Comparison of ENCODE assay signal across 15 mouse cellular contexts in the genomic region with DNA sequence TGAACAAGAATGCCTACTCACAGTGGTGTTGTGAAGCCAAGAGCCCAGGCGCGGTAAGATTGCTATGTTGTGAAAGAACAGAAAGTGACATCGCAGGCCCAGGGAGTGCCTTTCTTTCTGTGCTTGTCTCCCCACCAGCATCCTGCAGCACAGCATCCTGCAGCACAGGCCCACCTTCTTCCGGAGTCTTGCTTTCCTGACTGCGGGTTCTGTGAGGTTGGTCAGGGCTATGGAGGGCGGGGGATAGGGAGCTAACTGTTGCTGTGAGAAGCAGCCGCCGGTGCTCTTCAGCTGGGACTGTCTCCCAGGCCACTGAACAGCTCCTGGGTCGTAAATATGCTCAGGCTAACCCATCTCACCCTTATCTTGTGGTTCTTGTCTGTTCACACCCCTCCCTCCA.
DNase-seq lines count a peak whose midpoint lies in the region; ATAC-seq and TF ChIP-seq lines count a peak whose summit lies in the region.
"Had no signal": no experiment of that assay in that cellular context is flagged by ENCODE, and none has a peak within 500 bp of the region (broad histone marks: within the 10 kb centered on the region; RNA-seq: fewer than 3 reads in every experiment).

No protein-coding gene starts in this region.

- intact Hi-C loops in left cerebral cortex, postnatal 10 days (cut with DNase I), result no loop called here

- ATAC-seq in forebrain, postnatal 0 days, result no peak
- peak; percentile 73 for ATAC-seq in CD4-positive, CD25-positive, alpha-beta regulatory T cell, adult 4 months
- ATAC-seq in hindbrain, embryonic 16.5 days, result no peak
- no peak for ATAC-seq in neural tube, embryonic 14.5 days (ENCODE audit: low read depth)
- no peak for ATAC-seq in liver, embryonic 12.5 days

- WGBS in forebrain, embryonic 10.5 days, result 77% methylated on average over 9 of the region's 9 CpGs
- 50% methylated on average over 9 of the region's 9 CpGs for WGBS in forebrain, postnatal 0 days
- 71% methylated on average over 9 of the region's 9 CpGs for WGBS in hindbrain, embryonic 16.5 days
- 60% methylated on average over 9 of the region's 9 CpGs for WGBS in neural tube, embryonic 14.5 days
- 58% methylated on average over 9 of the region's 9 CpGs for WGBS in liver, embryonic 12.5 days (ENCODE audit: insufficient replicate concordance)

- peaks cover 48% of the 10 kb centered on the region for H3K4me1 ChIP-seq in forebrain, embryonic 10.5 days
- peaks cover 17% of the 10 kb centered on the region; the same call in 1 of the 2 replicates for H3K4me1 ChIP-seq in forebrain, postnatal 0 days (ENCODE audit: insufficient read depth)
- H3K4me1 ChIP-seq in hindbrain, embryonic 16.5 days (ENCODE audit: control insufficient read depth, insufficient read depth, low read depth, low read length), result peaks cover 22% of the 10 kb centered on the region
- H3K4me1 ChIP-seq in neural tube, embryonic 14.5 days (ENCODE audit: control insufficient read depth, insufficient read depth, low read length), result peaks cover 43% of the 10 kb centered on the region
- peaks cover 17% of the 10 kb centered on the region for H3K4me1 ChIP-seq in liver, embryonic 12.5 days

- H3K4me2 ChIP-seq in forebrain, postnatal 0 days (ENCODE audit: low read depth), result no peak overlapping the region
- H3K4me2 ChIP-seq in hindbrain, embryonic 16.5 days (ENCODE audit: low read length), result no peak overlapping the region
- no peak overlapping the region for H3K4me2 ChIP-seq in neural tube, embryonic 14.5 days (ENCODE audit: low read depth, low read length)
- H3K4me2 ChIP-seq in liver, embryonic 12.5 days, result no peak overlapping the region
- H3K4me2 ChIP-seq: embryonic facial prominence, embryonic 12.5 days; kidney, embryonic 15.5 days had no signal

- H3K9me3 ChIP-seq in forebrain, embryonic 10.5 days, result no peaks in the 10 kb centered on the region
- H3K9me3 ChIP-seq in forebrain, postnatal 0 days (ENCODE audit: low read length), result no peaks in the 10 kb centered on the region
- H3K9me3 ChIP-seq in hindbrain, embryonic 16.5 days (ENCODE audit: control insufficient read depth, low read length), result no peaks in the 10 kb centered on the region
- H3K9me3 ChIP-seq in neural tube, embryonic 14.5 days (ENCODE audit: control insufficient read depth, low read length), result no peaks in the 10 kb centered on the region
- H3K9me3 ChIP-seq in liver, embryonic 12.5 days (replicated peaks), result no peaks in the 10 kb centered on the region
- H3K9me3 ChIP-seq: embryonic facial prominence, embryonic 12.5 days; kidney, embryonic 15.5 days had no signal

- H3K27ac ChIP-seq in forebrain, embryonic 10.5 days, result peak overlapping the region; percentile 70
- H3K27ac ChIP-seq in forebrain, postnatal 0 days (ENCODE audit: low read depth, low read length), result no peak overlapping the region; the same call in 1 of the 2 replicates
- peak overlapping the region; percentile 36; the same call in 1 of the 2 replicates for H3K27ac ChIP-seq in hindbrain, embryonic 16.5 days (ENCODE audit: low read depth, low read length)
- peak overlapping the region; percentile 39; the same call in 1 of the 2 replicates for H3K27ac ChIP-seq in neural tube, embryonic 14.5 days (ENCODE audit: low read depth, low read length)
- H3K27ac ChIP-seq in liver, embryonic 12.5 days, result no peak overlapping the region
- H3K27ac ChIP-seq: embryonic facial prominence, embryonic 12.5 days; kidney, embryonic 15.5 days had no signal

- DNase-seq in forebrain, embryonic 10.5 days (ENCODE audit: extremely low spot score, low spot score), result no peak
- DNase-seq in forebrain, postnatal 0 days, result no peak
- no peak for DNase-seq in left cerebral cortex, postnatal 10 days (ENCODE audit: extremely low spot score in 1 of 2, low spot score in 2 of 2)
- no peak for DNase-seq in right cerebral cortex, postnatal 10 days (ENCODE audit: low spot score in 2 of 2)
- DNase-seq: adrenal gland, postnatal 25 days; cerebellum, adult 2 months; lung, adult 2 months; right cerebral cortex, postnatal 4 days had no signal

- H3K27me3 ChIP-seq in forebrain, embryonic 10.5 days (ENCODE audit: poor library complexity, severe bottlenecking), result no peaks in the 10 kb centered on the region
- H3K27me3 ChIP-seq in forebrain, postnatal 0 days (ENCODE audit: insufficient read depth, low read length), result no peaks in the 10 kb centered on the region
- H3K27me3 ChIP-seq in hindbrain, embryonic 16.5 days (replicated peaks; ENCODE audit: control insufficient read depth, insufficient read depth, low read length), result no peaks in the 10 kb centered on the region
- H3K27me3 ChIP-seq in neural tube, embryonic 14.5 days (ENCODE audit: control insufficient read depth, insufficient read depth, low read length), result no peaks in the 10 kb centered on the region
- H3K27me3 ChIP-seq in liver, embryonic 12.5 days (replicated peaks), result no peaks in the 10 kb centered on the region
- H3K27me3 ChIP-seq: embryonic facial prominence, embryonic 12.5 days; kidney, embryonic 15.5 days had no signal

- no peak overlapping the region for H3K4me3 ChIP-seq in forebrain, embryonic 10.5 days
- H3K4me3 ChIP-seq in forebrain, postnatal 0 days (ENCODE audit: low read depth, low read length), result no peak overlapping the region
- no peak overlapping the region for H3K4me3 ChIP-seq in hindbrain, embryonic 16.5 days (ENCODE audit: low read length)
- H3K4me3 ChIP-seq in neural tube, embryonic 14.5 days (ENCODE audit: low read depth, low read length), result no peak overlapping the region
- no peak overlapping the region for H3K4me3 ChIP-seq in liver, embryonic 12.5 days
- H3K4me3 ChIP-seq: embryonic facial prominence, embryonic 12.5 days; kidney, embryonic 15.5 days; myocyte had no signal

- TF ChIP-seq CTCF in forebrain, postnatal 0 days (IDR thresholded peaks at IDR 0.05; ENCODE audit: low read depth), result no peak

- no peaks in the 10 kb centered on the region for H3K36me3 ChIP-seq in forebrain, embryonic 10.5 days (replicated peaks)
- H3K36me3 ChIP-seq in forebrain, postnatal 0 days (ENCODE audit: insufficient read depth), result no peaks in the 10 kb centered on the region
- H3K36me3 ChIP-seq in hindbrain, embryonic 16.5 days (ENCODE audit: control insufficient read depth, insufficient read depth, low read length), result no peaks in the 10 kb centered on the region
- no peaks in the 10 kb centered on the region for H3K36me3 ChIP-seq in neural tube, embryonic 14.5 days (ENCODE audit: control insufficient read depth, insufficient read depth, low read length)
- no peaks in the 10 kb centered on the region for H3K36me3 ChIP-seq in liver, embryonic 12.5 days
- H3K36me3 ChIP-seq: embryonic facial prominence, embryonic 12.5 days; kidney, embryonic 15.5 days had no signal

- no peak overlapping the region for H3K9ac ChIP-seq in forebrain, postnatal 0 days
- H3K9ac ChIP-seq in hindbrain, embryonic 16.5 days (ENCODE audit: low read depth, low read length), result no peak overlapping the region
- H3K9ac ChIP-seq in neural tube, embryonic 14.5 days (replicated peaks; ENCODE audit: low read depth, low read length), result no peak overlapping the region
- no peak overlapping the region for H3K9ac ChIP-seq in liver, embryonic 12.5 days
- H3K9ac ChIP-seq: embryonic facial prominence, embryonic 12.5 days; kidney, embryonic 15.5 days had no signal

Comparison
In these comparisons a context has a peak if more than half of its experiments do, and no peak if none do; other contexts are left out.
1. H3K27ac ChIP-seq: peak in forebrain, embryonic 10.5 days (single experiment), hindbrain, embryonic 16.5 days (single experiment) and neural tube, embryonic 14.5 days (single experiment); none in forebrain, postnatal 0 days (single experiment) and liver, embryonic 12.5 days (single experiment).